Mouse (Mus musculus) lung, adult 18-20 months (tissue): Measurements from ENCODE around the gene Sinhcaf.
"Not testable (repeated sequence)": the region's sequence is repeated elsewhere in the genome, so short reads cannot be mapped to it uniquely, and the experiment has no call there.

ENCODE experiments used
- DNase-seq, 2 experiments: peaks; one replicate each; pipeline ENCODE4 v3.0.0; 2022; ENCODE audit warnings: mixed read lengths in 2 of 2

The Sinhcaf gene

GRCm38 (mm10) chr6:148946409-148946742 lies at the start of gene Sinhcaf:
TSS of gene Sinhcaf (minus strand) at chr6:148946467.
- DNase-seq = peak; percentile 99

- DNase-seq = no peak
Measured at GRCm38 (mm10) chr6:148994327-148994999, 48.2 kb upstream of the Sinhcaf start.

- peak in 1 of 2 experiments; percentile 27 for DNase-seq
Measured at GRCm38 (mm10) chr6:148993117-148994077, 47.1 kb upstream of the Sinhcaf start.

GRCm38 (mm10) chr6:148992373-148993116 lies 46.3 kb upstream of the Sinhcaf start:
- peak in 1 of 2 experiments; percentile 12 for DNase-seq

GRCm38 (mm10) chr6:148991660-148992372 lies 45.5 kb upstream of the Sinhcaf start:
- no peak for DNase-seq

GRCm38 (mm10) chr6:148989792-148990491 lies 43.7 kb upstream of the Sinhcaf start:
- DNase-seq = not testable (repeated sequence)

- DNase-seq = no peak
Measured at GRCm38 (mm10) chr6:148986003-148986402, 39.7 kb upstream of the Sinhcaf start.

GRCm38 (mm10) chr6:148980495-148980894 lies 34.2 kb upstream of the Sinhcaf start:
- peak in 1 of 2 experiments; percentile 7 for DNase-seq

- DNase-seq = no peak
Measured at GRCm38 (mm10) chr6:148975096-148975495, 28.8 kb upstream of the Sinhcaf start.

GRCm38 (mm10) chr6:148972891-148973290 lies 26.6 kb upstream of the Sinhcaf start:
- no peak for DNase-seq

GRCm38 (mm10) chr6:148972059-148972848 lies 26.0 kb upstream of the Sinhcaf start:
- no peak for DNase-seq

GRCm38 (mm10) chr6:148971385-148971940 lies 25.2 kb upstream of the Sinhcaf start:
- peak in 1 of 2 experiments; percentile 7 for DNase-seq

- peak in 1 of 2 experiments; percentile 23 for DNase-seq
Measured at GRCm38 (mm10) chr6:148961285-148961684, 15.0 kb upstream of the Sinhcaf start.

GRCm38 (mm10) chr6:148959540-148960238 lies 13.4 kb upstream of the Sinhcaf start:
- no peak for DNase-seq

GRCm38 (mm10) chr6:148958712-148959111 lies 12.4 kb upstream of the Sinhcaf start:
- no peak for DNase-seq

- DNase-seq = no peak
Measured at GRCm38 (mm10) chr6:148957046-148957445, 10.8 kb upstream of the Sinhcaf start.

GRCm38 (mm10) chr6:148955641-148956420 lies 9.6 kb upstream of the Sinhcaf start:
- no peak for DNase-seq

GRCm38 (mm10) chr6:148946881-148947405 lies 676 bp upstream of the Sinhcaf start:
- peak in 1 of 2 experiments; percentile 10 for DNase-seq
